Mouse (Mus musculus) lung, embryonic 14.5 days (tissue): ENCODE measurements at regions not wholly inside any gene's neighbourhood (a gene's known extent, or its start where the extent isn't known, plus 50 kb on each side); places are given as distances from the start of the nearest gene placed in this dataset.

Source experiments
- ATAC-seq: fragments of 200-750 bp; cut with Nextera tagmentation; 2 replicates; pipeline ENCODE4 v1.8.0; 2017; ENCODE audit warnings: mild to moderate bottlenecking, moderate TSS enrichment, moderate library complexity; ENCODE audit not compliant: insufficient read depth
- DNase-seq: peaks from one replicate; pipeline ENCODE4 v3.0.0-alpha.2; 2015
- H3K27ac ChIP-seq: fragments of 300-500 bp; sonication (generic); 2 replicates; pipeline ENCODE4 v1.5.1; 2014; ENCODE audit warnings: low read depth, mild to moderate bottlenecking, moderate library complexity
- H3K27me3 ChIP-seq: fragments of 300-500 bp; sonication (generic); 2 replicates; pipeline ENCODE4 v1.6.1; 2014; ENCODE audit warnings: low read length, control low read depth; ENCODE audit not compliant: insufficient read depth
- H3K36me3 ChIP-seq: fragments of 300-500 bp; sonication (generic); 2 replicates; pipeline ENCODE4 v1.6.1; 2014; ENCODE audit warnings: control low read depth; ENCODE audit not compliant: insufficient read depth
- H3K4me1 ChIP-seq: fragments of 300-500 bp; sonication (generic); 2 replicates; pipeline ENCODE4 v1.6.1; 2014; ENCODE audit warnings: antibody characterized with exemption, control low read depth; ENCODE audit not compliant: insufficient read depth
- H3K4me2 ChIP-seq: fragments of 300-500 bp; sonication (generic); 2 replicates; pipeline ENCODE4 v1.6.1; 2014; ENCODE audit warnings: mild to moderate bottlenecking
- H3K4me3 ChIP-seq: fragments of 300-500 bp; sonication (generic); 2 replicates; pipeline ENCODE4 v1.5.1; 2014; ENCODE audit warnings: low read depth, low read length
- H3K9ac ChIP-seq: fragments of 300-500 bp; sonication (generic); 2 replicates; pipeline ENCODE4 v1.6.1; 2014
- H3K9me3 ChIP-seq: fragments of 300-500 bp; sonication (generic); 2 replicates; pipeline ENCODE4 v1.6.1; 2016; ENCODE audit warnings: low read depth, low read length, control low read depth
- CTCF ChIP-seq: IDR thresholded peaks from 2 replicates; pipeline ENCODE4 v1.5.1; 2016; ENCODE audit warnings: antibody characterized with exemption, low read depth
- WGBS: fragments of 180-500 bp; shearing (Covaris S2); extraction: QIAGEN DNeasy Blood & Tissue Kit; methylation state at CpG from one replicate; pipeline ENCODE4 v1.1.7; 2014; 5-methylcytosine and 5-hydroxymethylcytosine counted together

GRCm38 (mm10) chr5:119596994-119597391 lies 73.5 kb upstream of the Tbx3 start:
- Histone ChIP-seq H3K9ac (no peak overlapping the region), H3K27ac (peak overlapping the region; percentile 18; the same call in 1 of the 2 replicates), H3K36me3 (no peaks in the 10 kb centered on the region), H3K4me1 (peaks cover 8% of the 10 kb centered on the region), H3K4me3 (no peak overlapping the region), H3K4me2 (no peak overlapping the region), H3K9me3 (no peaks in the 10 kb centered on the region), H3K27me3 (no peaks in the 10 kb centered on the region)
- WGBS: 55% methylated on average over 8 of the region's 8 CpGs
- ATAC-seq (no peak; the same call in 1 of the 2 replicates), DNase-seq (peak; percentile 77)
- TF ChIP-seq CTCF: no peak

- H3K9ac ChIP-seq: no peak overlapping the region
- no peak for TF ChIP-seq CTCF
- H3K4me3 ChIP-seq: no peak overlapping the region
- H3K4me1 ChIP-seq: peaks cover 8% of the 10 kb centered on the region
- H3K4me2 ChIP-seq: no peak overlapping the region
- H3K9me3 ChIP-seq: no peaks in the 10 kb centered on the region
- ATAC-seq (no peak), DNase-seq (no peak)
- no peaks in the 10 kb centered on the region for H3K36me3 ChIP-seq
- 0 out of 2 replicates have a peak overlapping the region, but pooled peaks have one; percentile 45 for H3K27ac ChIP-seq
- 78% methylated on average over 3 of the region's 3 CpGs for WGBS
- H3K27me3 ChIP-seq: no peaks in the 10 kb centered on the region
These were observed 72.9 kb upstream of the Tbx3 start for GRCm38 (mm10) chr5:119597530-119597929.

- Histone ChIP-seq H3K4me3 (no peak overlapping the region), H3K27ac (peak overlapping the region; percentile 42; the same call in 1 of the 2 replicates), H3K4me2 (no peak overlapping the region), H3K4me1 (peaks cover 8% of the 10 kb centered on the region), H3K9ac (no peak overlapping the region), H3K36me3 (no peaks in the 10 kb centered on the region), H3K27me3 (no peaks in the 10 kb centered on the region), H3K9me3 (no peaks in the 10 kb centered on the region)
- no peak for TF ChIP-seq CTCF
- 45% methylated on average over 10 of the region's 10 CpGs for WGBS
- DNase-seq (peak; percentile 70), ATAC-seq (0 out of 2 replicates have a peak, but pooled peaks have one; percentile 22)
These were observed 72.3 kb upstream of the Tbx3 start for GRCm38 (mm10) chr5:119598166-119598565.

- Histone ChIP-seq H3K4me2 (no peak overlapping the region), H3K4me1 (peaks cover 7% of the 10 kb centered on the region), H3K4me3 (no peak overlapping the region), H3K27me3 (no peaks in the 10 kb centered on the region), H3K9ac (no peak overlapping the region), H3K27ac (peak overlapping the region; percentile 6; the same call in 1 of the 2 replicates), H3K9me3 (no peaks in the 10 kb centered on the region), H3K36me3 (no peaks in the 10 kb centered on the region)
- no peak for DNase-seq
- TF ChIP-seq CTCF: no peak
- 84% methylated on average over 5 of the region's 5 CpGs for WGBS
- ATAC-seq: no peak
These were observed 69.1 kb upstream of the Tbx3 start for GRCm38 (mm10) chr5:119601390-119601789.

- no peak overlapping the region for H3K4me3 ChIP-seq
- peak; percentile 35; the same call in 1 of the 2 replicates for ATAC-seq
- WGBS: 50% methylated on average over 16 of the region's 16 CpGs
These were observed 68.5 kb upstream of the Tbx3 start for GRCm38 (mm10) chr5:119602001-119602400.

GRCm38 (mm10) chr5:119605444-119605843 lies 65.0 kb upstream of the Tbx3 start:
- Histone ChIP-seq H3K4me1 (0 out of 2 replicates have a peak, but pooled peaks cover 3% of the 10 kb centered on the region), H3K4me3 (no peak overlapping the region), H3K27ac (peak overlapping the region; percentile 77), H3K36me3 (no peaks in the 10 kb centered on the region), H3K4me2 (no peak overlapping the region), H3K27me3 (no peaks in the 10 kb centered on the region), H3K9ac (no peak overlapping the region), H3K9me3 (no peaks in the 10 kb centered on the region)
- DNase-seq (peak; percentile 53), ATAC-seq (peak; percentile 48)
- no peak for TF ChIP-seq CTCF
- 52% methylated on average over 7 of the region's 7 CpGs for WGBS

More at GRCm38 (mm10) chr5:119602001-119602400, 68.5 kb upstream of the Tbx3 start:
- Histone ChIP-seq H3K9ac (no peak overlapping the region), H3K9me3 (no peaks in the 10 kb centered on the region), H3K27ac (0 out of 2 replicates have a peak overlapping the region, but pooled peaks have one; percentile 20), H3K4me1 (peaks cover under 1% of the 10 kb centered on the region), H3K4me2 (no peak overlapping the region), H3K36me3 (no peaks in the 10 kb centered on the region), H3K27me3 (no peaks in the 10 kb centered on the region)
- TF ChIP-seq CTCF: no peak
- peak; percentile 73 for DNase-seq

GRCm38 (mm10) chr5:119613413-119613812 lies 57.1 kb upstream of the Tbx3 start:
- peak; percentile 89 for DNase-seq
- no peak for TF ChIP-seq CTCF
- no peak overlapping the region for H3K4me3 ChIP-seq

More at GRCm38 (mm10) chr5:119613413-119613812, 57.1 kb upstream of the Tbx3 start:
- Histone ChIP-seq H3K9ac (no peak overlapping the region), H3K27ac (peak overlapping the region; percentile 72), H3K4me2 (no peak overlapping the region), H3K4me1 (peaks cover 24% of the 10 kb centered on the region), H3K9me3 (no peaks in the 10 kb centered on the region), H3K27me3 (no peaks in the 10 kb centered on the region), H3K36me3 (no peaks in the 10 kb centered on the region)
- ATAC-seq: peak; percentile 92
- 21% methylated on average over 6 of the region's 6 CpGs for WGBS
